Comparison of ENCODE assay signal across 9 mouse cellular contexts in genomic region chr9:116847241-116848135, GRCm38 (mm10).
A peak's percentile ranks its signal among the peaks of the same experiment; 100 is the strongest.
DNase-seq lines count a peak whose midpoint lies in the region; ATAC-seq and TF ChIP-seq lines count a peak whose summit lies in the region.
"Had no signal": no experiment of that assay in that cellular context is flagged by ENCODE, and none has a peak within 500 bp of the region (broad histone marks: within the 10 kb centered on the region; RNA-seq: fewer than 3 reads in every experiment).

No protein-coding gene starts in this region.

- no peak for TF ChIP-seq POLR2A in lung, adult 2 months (IDR thresholded peaks at IDR 0.05; ENCODE audit: borderline replicate concordance, extremely low read depth, low read depth, low read length)
- no peak for TF ChIP-seq POLR2A in cerebellum, adult 2 months (IDR thresholded peaks at IDR 0.05; ENCODE audit: borderline replicate concordance, insufficient read depth, low read length)

- H3K27ac ChIP-seq in cerebellum, adult 2 months (ENCODE audit: insufficient read depth, low read length), result no peak overlapping the region
- H3K27ac ChIP-seq: embryonic facial prominence, embryonic 12.5 days had no signal

- 38% methylated on average over 7 of the region's 7 CpGs for WGBS in lung, adult 2 months
- WGBS in cerebellum, adult 2 months, result 22% methylated on average over 7 of the region's 7 CpGs

- no peak for TF ChIP-seq CTCF in lung, adult 2 months (IDR thresholded peaks at IDR 0.05; ENCODE audit: insufficient read depth, low read length)
- no peak for TF ChIP-seq CTCF in cerebellum, adult 2 months (IDR thresholded peaks at IDR 0.05; ENCODE audit: borderline replicate concordance, insufficient read depth, low read depth, low read length)

- ATAC-seq in monocyte, adult 5-6 weeks (replicated peaks; ENCODE audit: insufficient number of reproducible peaks, low FRiP score, low TSS enrichment, poor library complexity, severe bottlenecking), result no peak

- H3K4me1 ChIP-seq in lung, adult 2 months (ENCODE audit: control insufficient read depth, insufficient read depth, low read length), result peaks cover 4% of the 10 kb centered on the region; the same call in 1 of the 2 replicates
- H3K4me1 ChIP-seq in cerebellum, adult 2 months (ENCODE audit: control insufficient read depth, insufficient read depth, low read length), result no peaks in the 10 kb centered on the region
- H3K4me1 ChIP-seq: embryonic facial prominence, embryonic 12.5 days had no signal

- no peaks in the 10 kb centered on the region for H3K27me3 ChIP-seq in cerebellum, adult 2 months (ENCODE audit: control insufficient read depth, insufficient read depth, low read length)
- H3K27me3 ChIP-seq: embryonic facial prominence, embryonic 12.5 days had no signal

- peak; percentile 17 for DNase-seq in spleen, adult 18-20 months
- DNase-seq in spleen, adult 12 weeks (ENCODE audit: low spot score), result no peak
- DNase-seq in heart, postnatal 25 days (ENCODE audit: low spot score), result peak; percentile 54
- DNase-seq in lung, adult 2 months, result peak; percentile 37
- peak; percentile 58 to 81 for DNase-seq in urinary bladder, postnatal 36 days (ENCODE audit: low spot score in 2 of 2)
- no peak for DNase-seq in frontal cortex, postnatal 10 days (ENCODE audit: low spot score in 2 of 2)
- no peak for DNase-seq in cerebellum, adult 2 months

- intact Hi-C loops in heart, postnatal 25 days (cut with DNase I), result no loop called here

- H3K4me3 ChIP-seq in lung, adult 2 months (replicated peaks; ENCODE audit: extremely low read depth, low read depth, low read length), result no peak overlapping the region
- no peak overlapping the region for H3K4me3 ChIP-seq in cerebellum, adult 2 months (replicated peaks; ENCODE audit: insufficient read depth, low read depth, low read length)
- H3K4me3 ChIP-seq: embryonic facial prominence, embryonic 12.5 days had no signal

Comparison
In these comparisons a context has a peak if more than half of its experiments do, and no peak if none do; other contexts are left out.
1. DNase-seq: peak in spleen, adult 18-20 months (2 of 2), heart, postnatal 25 days (single experiment), lung, adult 2 months (single experiment) and urinary bladder, postnatal 36 days (2 of 2); none in spleen, adult 12 weeks (single experiment), frontal cortex, postnatal 10 days (0 of 2) and cerebellum, adult 2 months (0 of 2).